Mouse (Mus musculus) heart, embryonic 12.5 days (tissue): ENCODE data around the gene Emb. TPM values are rescaled to one million over a fixed set of nuclear protein-coding genes. Genes with fewer than 3 reads are reported as not detected.

Experiments
- ATAC-seq: fragments of 200-750 bp; cut with Nextera tagmentation; 2 replicates; pipeline ENCODE4 v1.8.0; 2017; ENCODE audit warnings: moderate TSS enrichment, moderate library complexity; ENCODE audit not compliant: insufficient number of reproducible peaks, low FRiP score
- H3K27ac ChIP-seq: fragments of 300-500 bp; sonication (generic); 2 replicates; pipeline ENCODE4 v1.5.1; 2016; ENCODE audit warnings: mild to moderate bottlenecking, moderate library complexity; ENCODE audit not compliant: poor library complexity, severe bottlenecking
- H3K27me3 ChIP-seq: fragments of 300-500 bp; sonication (generic); replicated peaks from 2 replicates; pipeline ENCODE4 v1.6.1; 2016; ENCODE audit warnings: mild to moderate bottlenecking, moderate library complexity
- H3K36me3 ChIP-seq: fragments of 300-500 bp; sonication (generic); 2 replicates; pipeline ENCODE4 v1.6.1; 2016; ENCODE audit warnings: mild to moderate bottlenecking, moderate library complexity
- H3K4me1 ChIP-seq: fragments of 300-500 bp; sonication (generic); replicated peaks from 2 replicates; pipeline ENCODE4 v1.6.1; 2016; ENCODE audit warnings: mild to moderate bottlenecking
- H3K4me2 ChIP-seq: fragments of 300-500 bp; sonication (generic); 2 replicates; pipeline ENCODE4 v1.6.1; 2016; ENCODE audit warnings: mild to moderate bottlenecking, moderate library complexity
- H3K4me3 ChIP-seq: fragments of 300-500 bp; sonication (generic); 2 replicates; pipeline ENCODE4 v1.5.1; 2016; ENCODE audit warnings: mild to moderate bottlenecking
- H3K9ac ChIP-seq: fragments of 300-500 bp; sonication (generic); 2 replicates; pipeline ENCODE4 v1.6.1; 2016; ENCODE audit warnings: mild to moderate bottlenecking, moderate library complexity
- H3K9me3 ChIP-seq: fragments of 300-500 bp; sonication (generic); replicated peaks from 2 replicates; pipeline ENCODE4 v1.6.1; 2016; ENCODE audit warnings: mild to moderate bottlenecking, moderate library complexity
- WGBS: fragments of 180-500 bp; shearing (Covaris S2); methylation state at CpG from one replicate; pipeline ENCODE4 v1.1.7; 2016; 5-methylcytosine and 5-hydroxymethylcytosine counted together
- polyA plus RNA-seq: library from polyadenylated mRNA; unstranded; fragments of >200 nt; fragmentation: Nextera tagmentation; extraction: Ambion mirVana; gene quantifications from 2 replicates; pipeline ENCODE4 v1.2.1, GENCODE M21; 2016

Gene Emb
- polyA plus RNA-seq, 1 experiment from 2014 or later = 16.2 TPM

- H3K36me3 ChIP-seq = no peaks in the 10 kb centered on the region
- H3K9me3 ChIP-seq = no peaks in the 10 kb centered on the region
- H3K4me1 ChIP-seq = no peaks in the 10 kb centered on the region
- no peaks in the 10 kb centered on the region for H3K27me3 ChIP-seq
- H3K27ac ChIP-seq = no peak overlapping the region
- no peak overlapping the region for H3K4me3 ChIP-seq
- no peak overlapping the region for H3K4me2 ChIP-seq
- H3K9ac ChIP-seq = no peak overlapping the region
- 89% methylated on average over 4 of the region's 4 CpGs for WGBS
- no peak for ATAC-seq
Measured at GRCm38 (mm10) chr13:117260704-117261103, 52.4 kb downstream of the Emb start.

GRCm38 (mm10) chr13:117266156-117266555 lies 57.8 kb downstream of the Emb start:
- Histone ChIP-seq H3K9me3 (no peaks in the 10 kb centered on the region), H3K4me3 (no peak overlapping the region), H3K27ac (no peak overlapping the region), H3K4me2 (no peak overlapping the region), H3K9ac (no peak overlapping the region), H3K27me3 (no peaks in the 10 kb centered on the region), H3K36me3 (no peaks in the 10 kb centered on the region; the same call in 1 of the 2 replicates), H3K4me1 (no peaks in the 10 kb centered on the region)
- ATAC-seq = no peak
- 70% methylated on average over 2 of the region's 2 CpGs for WGBS

- 92% methylated on average over 14 of the region's 14 CpGs for WGBS
- no peak for ATAC-seq
- H3K36me3 ChIP-seq = no peaks in the 10 kb centered on the region; the same call in 1 of the 2 replicates
- H3K9me3 ChIP-seq = no peaks in the 10 kb centered on the region
- H3K4me1 ChIP-seq = no peaks in the 10 kb centered on the region
- no peaks in the 10 kb centered on the region for H3K27me3 ChIP-seq
- no peak overlapping the region for H3K4me3 ChIP-seq
- no peak overlapping the region for H3K9ac ChIP-seq
- H3K27ac ChIP-seq = no peak overlapping the region
- H3K4me2 ChIP-seq = no peak overlapping the region
Measured at GRCm38 (mm10) chr13:117267963-117268362, 59.6 kb downstream of the Emb start.

DNA sequence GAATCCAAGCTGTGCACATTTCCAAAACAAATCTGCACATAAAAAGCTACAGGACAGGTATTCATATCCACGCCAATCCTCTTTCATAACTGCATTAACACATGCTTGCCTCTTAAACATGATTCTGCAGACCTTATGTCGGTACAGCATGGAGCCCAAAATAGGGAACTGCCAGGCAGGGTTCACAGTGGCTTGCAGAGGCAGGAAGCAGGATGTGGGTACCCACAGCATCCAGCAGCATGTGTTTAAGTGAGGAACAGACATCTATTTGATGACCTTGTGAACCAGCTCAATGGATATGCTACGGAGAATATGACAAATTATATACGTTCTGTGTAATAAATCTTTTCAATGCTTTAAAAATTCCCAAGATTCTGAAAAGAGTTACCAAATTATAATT lies 75.7 kb downstream of the Emb start:
- H3K9me3 ChIP-seq = no peaks in the 10 kb centered on the region
- no peak for ATAC-seq
- H3K4me2 ChIP-seq = no peak overlapping the region
- no peak overlapping the region for H3K4me3 ChIP-seq
- no peaks in the 10 kb centered on the region for H3K27me3 ChIP-seq
- no peaks in the 10 kb centered on the region for H3K36me3 ChIP-seq
- H3K27ac ChIP-seq = no peak overlapping the region
- no peaks in the 10 kb centered on the region for H3K4me1 ChIP-seq
- no peak overlapping the region for H3K9ac ChIP-seq
- 78% methylated on average over 4 of the region's 4 CpGs for WGBS

GRCm38 (mm10) chr13:117286939-117287338 lies 78.6 kb downstream of the Emb start:
- Histone ChIP-seq H3K4me3 (no peak overlapping the region), H3K9me3 (no peaks in the 10 kb centered on the region), H3K4me1 (no peaks in the 10 kb centered on the region), H3K27ac (no peak overlapping the region), H3K9ac (no peak overlapping the region), H3K36me3 (no peaks in the 10 kb centered on the region), H3K27me3 (no peaks in the 10 kb centered on the region), H3K4me2 (no peak overlapping the region)
- WGBS = 88% methylated on average over 2 of the region's 2 CpGs
- no peak for ATAC-seq

DNA sequence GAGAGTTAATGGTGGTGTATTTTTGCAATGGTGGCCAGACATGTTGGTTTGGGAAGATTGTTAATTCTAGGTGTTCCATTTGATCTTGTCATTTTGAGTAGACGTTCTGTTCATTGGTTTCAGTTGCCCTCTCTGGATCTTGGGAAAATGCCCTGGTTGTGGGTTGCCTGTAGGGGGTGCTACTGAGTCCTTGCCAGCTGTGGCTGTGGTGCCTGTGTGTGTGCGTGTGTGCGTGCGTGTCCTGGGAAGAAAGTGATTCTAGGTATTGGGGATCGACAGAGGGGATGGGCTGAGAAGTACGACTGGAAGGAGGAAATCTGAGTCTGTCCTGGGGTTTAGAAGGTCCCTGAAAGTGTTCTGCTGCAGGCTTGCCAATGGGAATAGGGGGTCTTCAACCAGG lies 79.1 kb downstream of the Emb start:
- no peaks in the 10 kb centered on the region for H3K4me1 ChIP-seq
- ATAC-seq = no peak
- H3K9ac ChIP-seq = no peak overlapping the region
- H3K9me3 ChIP-seq = no peaks in the 10 kb centered on the region
- H3K36me3 ChIP-seq = no peaks in the 10 kb centered on the region
- H3K4me2 ChIP-seq = no peak overlapping the region
- H3K27ac ChIP-seq = no peak overlapping the region
- whole genome bisulfite sequencing = 86% methylated on average over 6 of the region's 6 CpGs
- H3K4me3 ChIP-seq = no peak overlapping the region
- no peaks in the 10 kb centered on the region for H3K27me3 ChIP-seq

DNA sequence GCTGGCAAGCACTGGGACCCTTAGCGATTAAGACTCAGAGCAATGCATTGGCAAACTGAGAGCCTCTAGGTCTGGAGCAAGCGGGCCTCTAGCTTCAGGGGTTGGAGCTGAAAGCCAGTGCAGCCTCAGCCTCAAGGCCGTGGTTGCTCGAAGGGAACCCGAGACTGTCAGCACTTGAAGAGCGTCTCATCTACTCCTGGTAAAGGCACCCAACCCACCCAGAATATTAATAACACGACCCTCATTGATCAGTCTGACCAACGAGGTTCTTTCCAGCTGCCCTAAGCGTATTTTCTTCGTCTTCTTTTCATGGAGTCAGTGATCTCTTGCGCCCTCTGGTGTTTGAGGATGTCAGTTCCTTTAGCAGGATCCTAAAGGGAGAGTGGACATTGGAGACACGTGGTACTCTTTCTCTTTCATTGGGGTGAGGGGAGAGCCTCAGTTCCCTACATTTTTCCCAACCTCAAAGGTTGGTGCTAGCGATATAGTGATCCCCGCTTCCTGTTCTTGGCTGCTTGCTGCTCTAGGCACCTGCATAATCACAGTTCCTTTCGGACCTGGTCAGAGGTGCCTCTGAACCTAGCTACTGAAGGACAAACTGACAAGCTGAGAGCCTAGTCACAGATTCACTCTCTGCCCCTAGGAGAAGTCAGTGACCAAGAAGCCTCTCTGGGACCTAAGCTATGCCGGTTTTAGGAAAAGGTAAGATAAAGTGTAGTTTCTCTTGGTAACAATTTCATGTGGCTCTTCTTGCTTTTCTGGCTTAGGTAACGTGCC lies 81.3 kb downstream of the Emb start:
- peak; percentile 53; the same call in 1 of the 2 replicates for ATAC-seq
- 26% methylated on average over 17 of the region's 17 CpGs for WGBS
- no peak overlapping the region for H3K27ac ChIP-seq

GRCm38 (mm10) chr13:117311446-117312225 lies 103.3 kb downstream of the Emb start:
- no peaks in the 10 kb centered on the region for H3K9me3 ChIP-seq
- ATAC-seq = peak; percentile 66
- H3K4me2 ChIP-seq = peak overlapping the region; percentile 62
- H3K36me3 ChIP-seq = no peaks in the 10 kb centered on the region
- H3K4me1 ChIP-seq = no peaks in the 10 kb centered on the region
- peak overlapping the region; percentile 21; the same call in 1 of the 2 replicates for H3K4me3 ChIP-seq
- H3K9ac ChIP-seq = 0 out of 2 replicates have a peak overlapping the region, but pooled peaks have one; percentile 7
- no peaks in the 10 kb centered on the region for H3K27me3 ChIP-seq
- WGBS = 24% methylated on average over 24 of the region's 24 CpGs
- no peak overlapping the region for H3K27ac ChIP-seq

More for the DNA sequence above, 81.3 kb downstream of the Emb start:
- Histone ChIP-seq H3K4me1 (no peaks in the 10 kb centered on the region), H3K27me3 (no peaks in the 10 kb centered on the region), H3K4me2 (peak overlapping the region; percentile 61), H3K9ac (peak overlapping the region; percentile 16; the same call in 1 of the 2 replicates), H3K36me3 (no peaks in the 10 kb centered on the region), H3K4me3 (peak overlapping the region; percentile 33), H3K9me3 (no peaks in the 10 kb centered on the region)

Other genes with a start within 250 kb of the Emb start
- gene Parp8, start 183.0 kb upstream of the Emb start, polyA plus RNA-seq = 15.4 and 15.6 TPM in 2 replicates
- gene Gm17509, start 12.5 kb downstream of the Emb start, polyA plus RNA-seq = 0.08 and 0.15 TPM in 2 replicates